Mouse (Mus musculus) right cerebral cortex, postnatal 25 days (tissue): ENCODE measurements around the gene Lhb.

Experiments
- DNase-seq: peaks from one replicate; pipeline ENCODE4 v3.0.0; 2022

The Lhb gene

DNA sequence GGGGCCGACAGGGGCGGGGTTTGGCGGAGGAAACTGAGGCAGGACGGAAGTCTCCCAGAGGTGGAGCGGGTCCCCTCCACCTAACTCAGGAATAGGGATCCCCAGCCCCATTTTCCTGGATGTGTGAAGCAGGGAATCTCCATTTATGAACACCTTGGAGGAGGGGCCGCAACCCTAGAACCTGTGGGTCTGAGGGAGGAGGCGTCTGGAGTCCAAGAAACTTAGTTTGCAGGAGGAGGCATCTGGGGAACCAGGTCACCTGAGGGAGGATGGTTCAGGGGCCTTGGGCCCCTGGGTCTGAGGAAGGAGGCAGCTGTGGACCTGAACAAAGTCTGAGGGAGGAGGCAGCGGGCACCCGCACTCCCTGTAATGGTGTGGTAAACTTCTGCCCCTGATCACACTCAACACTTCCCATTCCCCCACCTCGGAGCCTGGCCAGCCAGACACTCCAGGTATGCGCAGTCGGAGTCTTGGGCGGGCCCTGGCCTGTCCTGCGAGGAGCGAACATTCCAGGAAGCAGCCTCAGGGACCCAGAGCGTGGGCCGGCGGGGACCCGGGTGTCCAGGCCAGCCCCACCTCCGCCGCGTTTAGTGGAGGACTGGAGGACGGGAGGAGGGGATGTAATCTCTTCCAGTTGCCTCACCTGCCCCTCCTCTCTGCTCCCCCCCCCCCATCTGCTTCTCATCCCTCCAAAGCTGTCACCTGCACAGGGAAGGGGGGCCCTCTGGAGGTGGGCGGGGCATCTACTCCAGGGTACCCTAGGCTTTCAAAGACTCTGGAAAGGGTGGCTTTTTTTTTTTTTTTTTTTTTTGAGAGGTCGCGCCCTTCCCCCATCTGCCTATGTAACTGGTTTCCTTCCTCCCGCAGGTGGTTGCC is 6.5 kb upstream of the Lhb start:
- no peak for DNase-seq

DNA sequence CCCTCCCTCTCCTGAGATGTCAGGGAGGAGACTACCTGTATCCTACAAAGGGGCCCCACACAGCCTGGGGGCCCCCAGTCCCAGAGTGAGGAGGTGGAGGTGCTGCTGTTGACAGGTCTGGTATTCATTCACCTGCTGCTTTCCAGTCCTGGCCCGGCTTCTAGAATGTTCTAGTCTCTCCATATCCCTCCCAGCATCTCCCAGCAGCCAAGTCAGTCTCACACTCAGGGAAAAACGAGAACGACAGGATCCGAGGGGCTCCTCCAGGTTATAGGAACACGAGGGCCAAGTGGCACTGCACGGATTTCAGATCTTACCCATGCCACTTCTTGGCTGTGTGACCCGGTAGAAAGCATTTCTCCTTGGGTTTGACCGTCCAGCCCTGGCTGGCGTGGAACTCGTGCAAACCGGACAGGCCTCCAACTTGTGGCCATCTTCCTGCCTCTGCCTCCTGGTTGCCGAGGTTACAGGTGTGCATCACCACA is 5.8 kb upstream of the Lhb start:
- no peak for DNase-seq

DNA sequence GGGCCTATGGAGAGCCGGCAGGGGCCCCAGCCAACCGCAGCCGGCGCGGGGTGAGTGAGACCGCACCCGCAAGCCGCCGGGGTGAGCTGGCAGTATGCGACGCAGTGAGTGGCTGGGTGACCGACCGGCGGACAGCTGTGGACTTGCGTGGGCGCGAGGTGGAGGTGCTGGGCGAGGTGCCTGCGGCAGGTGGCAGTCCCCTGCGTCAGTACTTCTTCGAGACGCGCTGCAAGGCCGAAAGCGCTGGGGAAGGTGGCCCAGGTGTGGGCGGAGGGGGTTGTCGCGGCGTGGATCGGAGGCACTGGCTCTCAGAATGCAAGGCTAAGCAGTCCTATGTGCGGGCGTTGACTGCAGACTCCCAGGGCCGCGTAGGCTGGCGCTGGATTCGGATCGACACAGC is 5.0 kb upstream of the Lhb start:
- peak; percentile 45 for DNase-seq

DNA sequence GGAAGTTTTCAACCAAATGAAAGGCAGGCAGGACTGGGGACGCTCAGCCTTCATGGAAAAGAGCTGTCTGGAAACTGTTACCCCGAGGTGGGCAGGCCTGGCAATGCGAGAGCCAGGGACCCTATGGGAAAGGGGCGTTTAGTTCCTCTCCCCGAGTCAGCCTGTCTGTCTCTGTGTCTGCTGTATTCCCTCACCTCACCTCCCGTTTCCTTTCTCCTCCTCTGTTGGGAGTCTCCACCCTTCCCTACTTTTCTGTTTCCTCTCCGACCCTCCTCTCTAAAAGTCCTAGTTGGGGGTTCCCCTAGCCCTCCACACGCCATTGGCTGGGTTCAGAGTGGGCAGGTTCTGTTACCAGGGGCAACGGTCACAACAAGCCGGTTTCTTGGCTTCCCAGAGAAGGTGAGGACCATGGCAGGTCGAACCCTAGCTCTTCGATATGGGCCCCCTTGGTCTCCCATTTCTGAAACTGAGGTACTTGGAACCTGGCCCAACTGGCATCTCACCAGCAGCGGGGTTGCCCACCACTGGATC is 2.6 kb upstream of the Lhb start:
- DNase-seq, result no peak

DNA sequence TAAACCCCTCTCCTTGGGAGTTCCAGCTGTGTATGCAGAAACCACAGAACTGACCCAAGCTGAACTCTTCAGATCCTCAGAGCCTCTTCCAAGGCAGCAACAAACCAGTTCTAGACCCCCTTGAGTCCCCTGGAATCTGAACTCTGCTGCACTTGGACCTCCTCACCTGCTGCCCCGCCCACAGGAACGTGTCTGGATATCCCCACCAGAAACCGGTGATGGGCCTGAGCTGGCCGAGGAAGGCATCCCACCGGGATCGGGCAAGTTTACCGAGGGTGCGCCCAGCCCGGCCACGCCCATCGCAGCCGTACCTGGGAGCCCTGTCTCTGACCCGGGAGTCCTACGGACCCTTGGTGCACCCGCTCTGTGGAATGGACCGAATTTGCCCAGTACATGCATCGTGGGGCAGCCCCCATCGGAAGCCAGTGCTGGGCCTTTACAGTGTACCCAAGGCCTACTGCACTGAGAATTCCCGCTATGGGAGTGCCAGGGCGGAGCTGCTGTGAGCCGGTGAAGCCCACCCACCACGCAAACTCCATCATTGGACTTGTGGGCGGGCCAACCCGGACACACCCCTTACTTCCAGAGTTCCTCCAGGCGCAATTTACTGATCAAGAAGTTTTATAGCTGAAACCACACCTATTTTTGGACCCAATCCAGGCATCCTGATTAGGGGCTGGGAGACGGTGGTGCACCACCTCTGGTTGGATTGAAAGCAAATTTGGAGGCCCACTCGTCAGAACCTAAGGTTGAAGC is 583 bp upstream of the Lhb start:
- no peak for DNase-seq

DNA sequence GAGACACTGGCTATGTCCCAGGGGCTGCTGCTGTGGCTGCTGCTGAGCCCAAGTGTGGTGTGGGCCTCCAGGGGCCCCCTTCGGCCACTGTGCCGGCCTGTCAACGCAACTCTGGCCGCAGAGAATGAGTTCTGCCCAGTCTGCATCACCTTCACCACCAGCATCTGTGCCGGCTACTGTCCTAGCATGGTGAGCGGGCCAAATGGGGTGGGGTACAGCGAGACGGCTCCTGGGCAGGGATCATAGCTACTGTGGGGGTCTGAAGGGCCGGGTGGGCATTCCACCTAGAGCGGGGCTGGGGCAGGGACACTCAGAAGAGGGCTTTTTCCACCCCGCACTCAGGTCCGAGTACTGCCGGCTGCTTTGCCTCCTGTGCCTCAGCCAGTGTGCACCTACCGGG is 574 bp downstream of the Lhb start:
- DNase-seq, result no peak

DNA sequence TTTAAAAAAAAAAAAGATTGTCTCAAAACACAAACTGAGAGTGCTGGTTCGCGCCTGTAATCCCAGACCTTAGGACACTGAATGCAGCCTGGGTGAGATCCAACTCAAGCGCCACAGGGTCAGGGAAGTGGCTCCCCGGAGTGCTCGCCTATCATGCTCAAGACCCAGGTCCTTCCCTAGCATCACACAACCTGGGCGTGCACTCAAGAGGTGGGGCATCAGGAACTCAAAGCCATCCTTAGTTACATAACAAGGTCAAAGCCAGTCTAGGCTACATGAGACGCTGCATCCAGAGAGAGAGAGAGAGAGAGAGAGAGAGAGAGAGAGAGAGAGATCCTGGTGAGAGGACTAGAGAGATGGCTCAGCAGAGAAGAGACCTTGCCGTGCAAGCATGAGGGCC is 5.9 kb downstream of the Lhb start:
- DNase-seq, result no peak

DNA sequence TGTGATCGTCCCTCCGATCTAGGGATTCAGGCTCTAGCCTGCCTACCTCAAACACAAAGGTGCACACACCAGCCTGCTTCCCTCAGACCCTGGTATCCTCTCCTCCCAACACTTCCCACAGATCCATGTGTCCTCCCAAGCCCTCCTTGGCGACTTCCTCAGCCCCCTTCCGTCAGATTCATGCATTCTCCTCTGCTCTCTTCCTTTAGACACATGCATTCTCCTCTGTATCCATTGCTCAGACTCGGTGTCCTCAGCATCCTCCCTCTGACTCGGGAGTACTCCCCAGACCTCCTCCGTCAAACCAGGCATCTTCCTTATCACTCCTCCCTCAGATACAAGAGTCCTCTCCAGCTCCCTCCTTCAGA is 13.2 kb downstream of the Lhb start:
- DNase-seq, result no peak

DNA sequence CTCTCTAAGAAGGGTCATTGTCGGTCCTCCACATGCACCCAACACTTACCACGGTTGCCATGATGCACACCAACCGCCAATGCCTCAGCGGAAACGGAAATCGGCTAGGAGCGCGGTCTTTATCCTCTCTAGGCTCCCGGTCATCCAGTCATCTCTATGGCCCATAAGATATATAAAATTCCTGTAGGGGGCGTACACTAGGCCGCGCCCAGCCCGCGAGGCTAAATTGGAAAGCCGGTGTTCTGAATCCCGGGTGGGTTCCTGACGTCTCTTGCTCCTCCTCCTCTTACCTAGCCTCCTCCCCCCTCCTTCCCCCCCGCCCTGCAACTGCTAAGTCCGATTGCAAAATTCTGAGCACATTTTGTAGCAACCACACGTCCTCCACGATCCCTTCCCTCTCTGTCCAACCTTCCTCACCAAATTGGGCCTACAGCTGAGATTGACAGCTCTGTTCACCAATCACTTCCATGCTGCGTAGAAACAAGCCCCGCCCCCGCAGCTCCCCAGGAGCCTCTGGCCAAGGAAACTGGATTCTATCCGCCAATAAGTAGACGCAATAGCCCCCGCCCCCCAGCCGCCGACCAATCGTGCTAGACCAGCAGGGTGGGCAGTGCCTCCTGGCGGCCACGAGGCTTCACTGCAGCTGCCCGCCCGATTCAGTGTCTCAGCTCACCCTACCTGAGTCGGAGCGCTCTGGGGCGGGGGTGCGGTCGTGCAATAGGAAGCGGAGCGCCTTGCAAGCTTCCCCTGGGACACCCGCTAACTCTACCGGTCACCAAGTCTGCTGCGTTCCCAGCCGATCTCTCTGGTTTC is 13.8 kb downstream of the Lhb start, which contains the start of gene Gys1:
Gene Gys1, plus strand, starts transcription at position 642 of the 813 bp plus-strand sequence.
- peak; percentile 100 for DNase-seq

DNA sequence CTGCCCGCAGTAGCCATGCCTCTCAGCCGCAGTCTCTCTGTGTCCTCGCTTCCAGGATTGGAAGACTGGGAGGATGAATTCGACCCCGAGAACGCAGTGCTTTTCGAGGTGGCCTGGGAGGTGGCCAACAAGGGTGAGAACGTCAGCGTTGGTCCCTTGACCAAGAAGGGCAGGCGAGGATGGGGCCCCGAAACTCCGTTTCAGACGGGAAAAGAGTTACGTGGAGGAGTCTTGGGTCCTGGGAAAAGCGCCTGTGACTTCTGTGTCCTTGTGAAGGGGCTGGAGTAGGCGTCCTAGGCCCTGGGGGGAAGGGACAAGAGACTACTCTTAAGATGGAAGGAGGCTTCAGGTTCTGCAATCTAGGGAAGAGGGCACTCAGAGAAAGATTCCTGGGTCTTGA is 14.4 kb downstream of the Lhb start:
- DNase-seq, result no peak

DNA sequence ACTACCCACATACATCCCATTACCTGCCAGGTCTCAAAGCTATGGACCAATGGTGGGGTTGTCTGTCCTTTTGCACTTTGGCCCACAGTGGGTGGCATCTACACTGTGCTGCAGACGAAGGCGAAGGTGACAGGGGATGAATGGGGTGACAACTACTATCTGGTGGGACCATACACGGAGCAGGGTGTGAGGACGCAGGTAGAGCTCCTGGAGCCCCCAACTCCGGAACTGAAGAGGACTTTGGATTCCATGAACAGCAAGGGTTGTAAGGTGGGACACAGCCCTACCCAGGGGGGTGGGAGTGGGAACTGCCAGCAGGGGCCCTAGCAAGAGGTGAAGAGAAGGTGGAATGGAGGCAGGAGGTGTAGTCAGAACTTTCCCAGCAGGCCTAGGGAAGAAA is 15.8 kb downstream of the Lhb start:
- no peak for DNase-seq

DNA sequence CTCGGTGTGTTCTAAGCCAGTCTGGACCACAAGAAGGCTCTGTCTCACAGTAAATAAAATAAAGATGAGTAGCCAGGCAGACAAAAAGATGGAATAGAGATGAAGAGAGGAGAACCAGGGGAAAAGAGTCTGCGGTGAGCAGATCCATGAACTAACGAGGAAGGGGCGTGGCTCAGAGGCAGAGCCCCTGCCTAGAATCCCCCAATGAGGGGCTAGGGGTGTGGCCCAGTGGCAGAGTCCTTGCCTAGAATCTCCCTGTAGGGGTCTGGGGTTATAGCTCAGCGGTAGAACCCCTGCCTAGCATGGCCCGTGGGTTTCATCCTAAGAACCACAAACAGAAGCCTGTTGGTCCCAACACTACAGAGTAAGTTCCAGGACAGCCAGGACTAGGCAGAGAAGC is 16.4 kb downstream of the Lhb start:
- DNase-seq, result no peak

DNA sequence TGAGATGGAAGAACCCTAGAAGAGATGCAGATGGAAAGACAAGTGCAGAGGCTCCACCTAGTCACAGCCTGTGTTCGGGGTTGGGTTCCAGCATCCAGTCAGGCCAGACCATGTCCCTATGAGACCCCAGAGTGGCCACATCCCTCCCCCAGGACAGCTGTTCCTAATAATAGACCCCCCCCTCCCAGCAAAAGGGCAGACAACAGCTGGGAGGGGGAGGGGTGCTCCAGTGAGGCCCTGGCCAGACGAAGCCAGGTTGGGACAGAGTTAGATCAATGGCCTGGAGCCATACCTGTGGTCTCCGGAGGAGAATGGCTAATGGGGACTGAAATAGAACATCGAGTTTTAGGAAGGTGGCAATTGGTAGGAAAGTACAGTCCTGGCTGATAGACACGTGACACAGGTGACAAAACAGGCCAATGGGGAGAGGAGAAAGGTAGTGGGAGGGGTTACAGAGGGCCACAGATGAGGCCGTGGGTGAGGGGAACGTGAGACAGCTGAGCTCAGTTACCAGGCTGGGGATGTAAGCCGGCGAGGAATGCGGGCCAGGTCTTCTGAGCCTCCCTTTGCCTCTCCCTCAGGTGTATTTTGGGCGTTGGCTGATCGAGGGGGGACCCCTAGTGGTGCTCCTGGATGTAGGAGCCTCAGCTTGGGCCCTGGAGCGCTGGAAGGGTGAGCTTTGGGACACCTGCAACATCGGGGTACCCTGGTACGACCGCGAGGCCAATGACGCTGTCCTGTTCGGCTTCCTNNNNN is 17.1 kb downstream of the Lhb start, which contains the start of gene Ruvbl2:
Gene Ruvbl2, minus strand, starts transcription at position 576 of the 756 bp plus-strand sequence.
- no peak for DNase-seq

DNA sequence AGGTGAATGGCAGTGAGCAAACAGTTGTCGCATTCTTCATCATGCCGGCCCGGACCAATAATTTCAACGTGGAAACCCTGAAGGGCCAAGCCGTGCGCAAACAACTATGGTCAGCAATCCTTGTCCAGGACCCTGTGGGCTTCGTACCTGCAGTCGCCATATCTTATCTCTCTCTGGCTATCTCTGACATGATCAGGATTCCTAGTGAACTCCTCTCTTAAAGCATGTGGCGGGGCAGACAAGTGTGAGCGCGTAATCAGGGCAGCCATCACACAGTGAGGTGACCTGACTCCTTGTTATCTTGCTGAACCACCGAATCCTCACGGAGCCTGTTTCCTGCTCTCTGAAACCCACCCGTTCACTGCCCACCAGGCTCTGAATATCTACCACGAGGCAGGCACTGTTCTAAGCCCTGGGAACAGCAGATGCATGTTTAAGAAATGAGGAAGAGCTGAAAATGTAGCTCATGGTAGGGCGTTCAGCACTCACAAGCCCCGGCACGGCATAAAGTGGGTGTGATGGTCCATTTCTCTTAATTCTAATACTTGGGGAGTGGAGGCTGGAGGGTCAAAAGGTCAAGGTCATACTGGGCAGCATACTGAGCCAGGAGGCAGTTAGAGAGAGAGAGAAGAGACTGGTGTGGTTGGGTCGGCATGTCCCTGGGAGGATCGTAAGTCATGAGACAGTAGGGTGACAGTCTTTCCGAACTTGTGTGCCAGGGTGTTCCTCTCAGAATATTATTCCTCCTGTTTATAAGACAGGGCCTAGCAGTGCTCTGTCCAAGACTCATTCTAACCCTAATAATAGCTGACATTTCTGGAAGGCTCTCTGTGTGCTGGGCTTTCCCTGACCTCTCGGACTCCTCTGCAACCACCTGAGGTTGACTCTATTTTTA is 23.2 kb downstream of the Lhb start:
- DNase-seq, result no peak

DNA sequence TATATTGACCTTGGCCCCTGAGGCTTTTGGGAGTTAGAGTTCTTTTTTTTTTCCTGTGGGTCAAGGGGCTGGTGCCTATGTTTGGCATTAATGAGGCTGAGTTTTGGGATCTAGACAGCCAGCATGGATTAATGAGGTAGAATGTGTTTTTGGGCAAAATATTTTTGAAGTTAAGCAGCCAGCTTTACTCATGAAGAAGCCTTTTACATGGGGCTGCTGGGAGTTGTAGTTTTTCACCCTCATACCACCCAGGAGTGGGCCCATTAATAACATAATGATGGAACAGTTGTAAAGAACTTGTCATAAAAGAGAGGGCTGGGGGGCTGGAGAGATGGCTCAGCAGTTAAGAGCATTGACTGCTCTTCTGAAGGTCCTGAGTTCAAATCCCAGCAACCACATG is 26.0 kb downstream of the Lhb start:
- no peak for DNase-seq

DNA sequence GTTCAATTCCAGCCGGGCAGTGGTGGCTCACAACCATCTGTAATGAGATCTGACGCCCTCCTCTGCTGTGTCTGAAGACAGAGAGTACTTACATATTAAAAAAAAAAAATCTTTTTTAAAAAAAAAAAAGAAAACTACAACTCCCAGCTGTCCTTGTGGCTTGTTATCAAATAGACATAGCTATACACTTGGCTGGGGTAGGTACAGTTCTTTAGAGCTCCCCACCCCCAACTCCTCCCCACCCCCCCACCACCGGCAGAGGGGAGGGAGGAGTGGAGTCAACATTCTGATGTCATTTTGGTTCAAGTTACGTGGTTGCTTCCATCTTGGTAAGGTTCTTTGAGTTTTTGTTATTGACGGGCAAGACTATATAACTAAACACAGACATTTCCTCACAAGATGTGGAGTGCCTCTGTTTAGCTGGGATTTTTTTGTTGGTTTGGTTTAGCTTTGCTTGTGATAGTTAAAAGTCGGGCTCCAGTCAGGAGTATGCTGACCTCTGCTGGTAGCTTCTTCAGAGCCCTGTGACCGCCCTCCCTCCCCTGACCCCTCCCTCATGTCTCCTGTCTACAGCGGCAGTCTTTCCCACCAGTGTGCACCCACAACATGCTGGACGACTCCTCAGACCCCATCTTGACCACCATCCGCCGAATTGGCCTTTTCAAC is 26.8 kb downstream of the Lhb start:
- DNase-seq, result no peak

DNA sequence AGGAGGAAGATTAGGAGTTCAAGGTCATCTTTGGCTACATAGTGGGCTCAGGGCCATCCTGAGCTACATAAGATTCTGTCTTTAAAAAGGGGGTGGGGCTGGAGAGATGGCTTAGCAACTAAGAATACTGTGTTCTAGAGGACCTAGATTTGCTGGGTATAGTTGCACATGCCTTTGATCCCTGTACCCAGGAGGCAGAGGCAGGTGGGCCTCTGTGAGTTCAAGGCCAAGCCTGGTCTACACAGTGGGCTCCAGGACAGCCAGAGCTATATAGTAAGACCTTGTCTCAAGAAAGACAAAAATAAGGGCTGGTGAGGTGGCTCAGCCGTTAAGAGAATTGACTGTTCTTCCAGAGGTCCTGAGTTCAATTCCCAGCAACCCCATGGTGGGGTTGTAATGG is 29.4 kb downstream of the Lhb start:
- DNase-seq, result no peak

DNA sequence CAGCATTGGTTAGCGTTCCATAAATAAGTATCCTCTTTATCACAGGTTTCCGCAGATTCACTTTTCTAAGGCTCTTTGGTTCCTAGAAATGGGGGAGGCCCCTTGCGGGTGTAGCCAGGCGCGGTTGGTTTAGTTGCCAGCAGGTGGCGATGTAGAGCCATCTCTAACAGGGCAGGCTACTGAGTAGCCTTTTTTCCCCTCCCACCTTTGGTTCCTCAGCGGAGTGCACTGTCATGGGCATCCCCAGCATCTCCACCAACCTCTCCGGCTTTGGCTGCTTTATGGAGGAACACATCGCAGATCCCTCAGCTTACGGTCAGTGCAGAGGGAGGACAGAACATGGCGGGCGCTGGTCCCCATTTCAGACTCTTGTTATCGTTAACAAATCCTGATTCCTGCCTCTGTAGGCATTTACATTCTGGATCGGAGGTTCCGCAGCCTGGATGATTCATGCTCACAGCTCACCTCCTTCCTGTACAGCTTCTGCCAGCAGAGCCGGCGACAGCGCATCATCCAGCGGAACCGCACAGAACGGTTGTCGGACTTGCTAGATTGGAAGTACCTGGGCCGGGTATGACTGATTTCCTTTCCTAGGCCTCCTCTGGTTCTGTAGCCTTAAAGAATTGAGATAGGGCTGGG is 30.8 kb downstream of the Lhb start:
- DNase-seq, result peak; percentile 84

DNA sequence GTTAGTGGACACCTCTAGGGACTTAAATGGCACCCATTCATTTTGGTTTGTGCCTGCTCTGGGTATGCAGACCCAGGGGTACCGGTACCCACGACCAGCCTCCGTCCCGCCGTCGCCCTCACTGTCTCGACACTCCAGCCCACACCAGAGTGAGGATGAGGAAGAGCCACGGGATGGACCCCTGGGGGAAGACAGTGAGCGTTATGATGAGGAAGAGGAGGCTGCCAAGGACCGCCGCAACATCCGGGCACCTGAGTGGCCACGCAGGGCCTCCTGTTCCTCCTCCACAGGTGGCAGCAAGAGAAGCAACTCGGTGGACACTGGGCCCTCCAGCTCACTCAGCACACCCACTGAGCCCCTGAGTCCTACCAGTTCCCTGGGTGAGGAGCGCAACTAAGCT is 34.4 kb downstream of the Lhb start:
- no peak for DNase-seq
